Mouse (Mus musculus): ENCODE data around the gene Astn2. TPM values are rescaled to one million over a fixed set of nuclear protein-coding genes. Genes with fewer than 3 reads are reported as not detected.

Gene Astn2
- total RNA-seq, 2 experiments from 2014 or later: not detected

- ATAC-seq (replicated peaks; ENCODE audit: low FRiP score, poor library complexity, severe bottlenecking): no peak
Measured at GRCm38 (mm10) chr4:65896092-65897027, 508.1 kb downstream of the Astn2 start.

GRCm38 (mm10) chr4:65888332-65888993, 515.9 kb downstream of the Astn2 start:
- ATAC-seq (replicated peaks; ENCODE audit: low FRiP score, poor library complexity, severe bottlenecking): no peak

DNA sequence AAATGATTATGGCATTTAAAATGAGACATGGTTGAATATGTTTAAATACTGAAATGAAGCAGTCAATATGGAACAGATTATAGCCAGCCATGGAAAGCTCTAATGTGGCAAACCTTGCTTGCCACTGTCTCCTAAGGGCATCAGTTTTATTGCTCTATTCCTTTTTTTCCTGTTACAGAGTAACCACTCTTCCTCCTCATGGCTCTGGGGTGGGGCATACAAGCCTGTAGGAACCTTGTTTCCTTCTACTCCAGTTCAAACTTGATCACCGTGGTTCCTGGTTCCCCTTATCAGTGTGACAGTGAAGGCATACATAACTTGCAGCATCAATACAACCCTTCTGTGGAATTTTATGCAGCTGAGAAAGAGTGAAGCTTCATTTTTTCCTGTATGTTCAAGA, 517.5 kb downstream of the Astn2 start:
- ATAC-seq (replicated peaks; ENCODE audit: low FRiP score, poor library complexity, severe bottlenecking): no peak

DNA sequence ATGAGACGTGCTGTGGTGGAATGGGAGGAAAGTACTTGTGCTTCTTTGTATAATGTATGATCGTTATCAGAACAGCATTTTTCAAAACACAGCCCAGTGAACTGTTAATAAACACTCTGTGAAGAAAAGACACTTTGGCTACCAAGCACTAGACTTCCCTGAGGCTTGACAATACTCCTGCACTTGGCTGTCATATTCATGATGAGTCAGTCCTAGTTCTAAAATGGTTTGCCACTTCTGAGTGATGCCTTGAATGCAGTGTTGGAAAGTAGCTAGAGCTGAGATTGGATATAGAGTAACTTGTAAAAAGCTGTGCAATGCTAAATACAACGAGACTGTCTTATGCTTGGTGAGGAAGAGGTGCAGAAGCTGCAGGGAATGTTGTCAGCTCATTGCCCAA, 518.5 kb downstream of the Astn2 start:
- no peak for ATAC-seq (replicated peaks; ENCODE audit: low FRiP score, poor library complexity, severe bottlenecking)

DNA sequence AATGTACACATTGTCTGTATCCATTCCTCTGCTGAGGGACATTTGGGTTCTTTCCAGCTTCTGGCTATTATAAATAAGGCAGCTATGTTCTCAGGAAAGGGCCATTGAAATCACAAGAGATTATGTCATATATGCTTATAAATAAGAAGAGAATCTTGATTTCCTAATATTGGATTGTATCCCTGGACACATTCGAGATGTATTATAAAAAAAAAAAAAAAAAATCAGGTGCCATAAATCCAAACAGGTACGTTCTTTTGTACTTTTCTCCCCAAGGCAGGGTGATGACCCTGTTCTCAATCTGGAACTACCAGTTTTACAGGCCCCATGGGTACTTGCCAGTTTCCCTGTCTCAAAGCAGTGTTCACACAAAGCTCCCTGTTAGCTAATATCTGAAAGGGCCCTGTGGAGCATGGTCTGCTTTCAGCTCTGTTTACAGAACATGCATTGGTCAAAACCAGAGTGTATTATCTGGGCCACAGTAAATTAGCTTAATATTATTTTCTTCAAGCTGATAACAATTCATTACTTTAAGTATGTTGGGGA, 530.1 kb downstream of the Astn2 start:
- ATAC-seq (replicated peaks; ENCODE audit: low FRiP score, poor library complexity, severe bottlenecking): no peak

DNA sequence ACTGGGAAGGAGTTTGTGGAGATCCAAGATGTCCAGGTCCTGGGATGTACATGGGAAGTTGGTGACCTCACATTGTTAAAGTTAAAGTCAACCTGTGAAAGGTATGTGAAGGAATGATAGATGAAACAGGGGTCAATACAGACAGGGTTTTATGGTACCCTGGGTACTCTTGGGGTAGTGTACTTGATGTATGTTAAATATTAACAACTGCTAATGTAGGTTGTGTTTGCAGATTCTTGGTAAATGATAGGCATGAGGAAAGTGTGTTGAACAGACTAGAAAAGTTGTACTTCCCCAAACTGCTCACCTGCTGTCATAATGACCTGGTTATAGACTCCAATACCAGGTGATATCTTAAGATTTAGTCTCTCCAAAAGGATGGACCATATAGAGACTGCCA, 539.9 kb downstream of the Astn2 start:
- no peak for ATAC-seq (replicated peaks; ENCODE audit: low FRiP score, poor library complexity, severe bottlenecking)

DNA sequence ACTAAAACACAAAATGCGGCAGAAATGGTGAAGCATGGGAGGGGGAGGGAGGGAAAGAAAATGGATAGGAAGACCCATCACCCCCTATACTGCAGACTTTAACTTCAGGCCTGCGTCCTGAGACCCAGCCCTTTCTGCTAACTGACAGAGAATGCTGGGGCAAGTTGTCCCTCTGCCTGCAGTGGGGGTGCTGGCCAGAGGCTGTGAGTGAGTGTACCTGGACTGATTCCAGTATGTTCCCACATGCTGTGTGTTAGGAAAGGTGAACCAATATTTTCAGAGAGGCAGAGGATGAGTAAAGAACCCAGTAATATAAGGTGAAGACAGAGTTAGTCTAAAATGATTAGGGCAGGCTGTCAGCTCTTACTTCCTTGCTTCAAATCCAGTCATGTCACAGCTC, 561.2 kb downstream of the Astn2 start:
- ATAC-seq (replicated peaks; ENCODE audit: low FRiP score, poor library complexity, severe bottlenecking): no peak

DNA sequence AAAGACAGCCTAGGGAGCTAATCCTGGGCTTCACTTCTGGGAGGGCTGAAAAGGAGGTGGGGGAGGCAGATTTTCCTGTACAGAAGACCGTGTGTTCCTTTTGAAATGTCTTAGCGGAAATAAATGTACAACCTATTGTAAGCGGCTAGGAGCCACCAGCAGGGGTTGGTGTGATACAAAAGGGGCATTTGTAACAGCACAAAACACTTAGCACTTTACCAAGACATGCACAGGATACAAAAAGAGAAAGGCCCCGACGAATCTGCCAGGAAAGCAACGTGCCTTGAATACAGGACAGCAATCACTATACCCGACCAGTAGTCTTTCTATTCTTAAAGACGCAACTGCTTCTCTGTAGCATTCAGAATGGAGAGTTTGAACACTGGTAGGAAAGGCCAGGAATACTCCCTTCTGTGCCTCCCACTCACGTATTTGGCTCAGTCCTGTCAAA, 564.8 kb downstream of the Astn2 start:
- ATAC-seq (replicated peaks; ENCODE audit: low FRiP score, poor library complexity, severe bottlenecking): no peak

- no peak for ATAC-seq (replicated peaks; ENCODE audit: low FRiP score, poor library complexity, severe bottlenecking)
Measured at GRCm38 (mm10) chr4:65838781-65839180, 565.6 kb downstream of the Astn2 start.

GRCm38 (mm10) chr4:65832971-65833370, 571.4 kb downstream of the Astn2 start:
- no peak for ATAC-seq (replicated peaks; ENCODE audit: low FRiP score, poor library complexity, severe bottlenecking)

DNA sequence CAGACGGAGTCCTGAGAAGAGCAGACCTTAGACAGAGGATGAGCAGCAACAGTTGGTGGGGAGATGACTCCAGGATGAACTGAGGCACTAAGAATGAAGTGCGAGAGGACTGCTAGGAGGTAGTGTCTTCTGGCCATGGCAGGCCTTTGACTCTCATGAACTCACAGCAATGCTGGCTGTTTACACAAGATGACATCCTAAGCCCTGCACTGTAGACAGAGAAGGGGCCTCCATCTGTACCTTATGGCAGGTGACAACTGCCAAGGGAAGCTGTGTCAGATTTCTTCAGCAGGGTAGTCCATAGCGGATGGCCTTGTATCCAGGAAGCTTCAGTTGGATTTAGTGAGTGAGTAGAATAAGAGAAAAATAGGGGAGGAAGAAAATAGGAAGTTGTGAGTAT, 572.5 kb downstream of the Astn2 start:
- no peak for ATAC-seq (replicated peaks; ENCODE audit: low FRiP score, poor library complexity, severe bottlenecking)

- no peak for ATAC-seq (replicated peaks; ENCODE audit: low FRiP score, poor library complexity, severe bottlenecking)
Measured at GRCm38 (mm10) chr4:65830495-65830894, 573.9 kb downstream of the Astn2 start.

GRCm38 (mm10) chr4:65821070-65821469, 583.3 kb downstream of the Astn2 start:
- no peak for ATAC-seq (replicated peaks; ENCODE audit: low FRiP score, poor library complexity, severe bottlenecking)

- ATAC-seq (replicated peaks; ENCODE audit: low FRiP score, poor library complexity, severe bottlenecking): no peak
Measured at GRCm38 (mm10) chr4:65820236-65820635, 584.2 kb downstream of the Astn2 start.

- ATAC-seq (replicated peaks; ENCODE audit: low FRiP score, poor library complexity, severe bottlenecking): no peak
Measured at GRCm38 (mm10) chr4:65819835-65820234, 584.6 kb downstream of the Astn2 start.

GRCm38 (mm10) chr4:65814176-65814535, 590.3 kb downstream of the Astn2 start:
- ATAC-seq (replicated peaks; ENCODE audit: low FRiP score, poor library complexity, severe bottlenecking): no peak

DNA sequence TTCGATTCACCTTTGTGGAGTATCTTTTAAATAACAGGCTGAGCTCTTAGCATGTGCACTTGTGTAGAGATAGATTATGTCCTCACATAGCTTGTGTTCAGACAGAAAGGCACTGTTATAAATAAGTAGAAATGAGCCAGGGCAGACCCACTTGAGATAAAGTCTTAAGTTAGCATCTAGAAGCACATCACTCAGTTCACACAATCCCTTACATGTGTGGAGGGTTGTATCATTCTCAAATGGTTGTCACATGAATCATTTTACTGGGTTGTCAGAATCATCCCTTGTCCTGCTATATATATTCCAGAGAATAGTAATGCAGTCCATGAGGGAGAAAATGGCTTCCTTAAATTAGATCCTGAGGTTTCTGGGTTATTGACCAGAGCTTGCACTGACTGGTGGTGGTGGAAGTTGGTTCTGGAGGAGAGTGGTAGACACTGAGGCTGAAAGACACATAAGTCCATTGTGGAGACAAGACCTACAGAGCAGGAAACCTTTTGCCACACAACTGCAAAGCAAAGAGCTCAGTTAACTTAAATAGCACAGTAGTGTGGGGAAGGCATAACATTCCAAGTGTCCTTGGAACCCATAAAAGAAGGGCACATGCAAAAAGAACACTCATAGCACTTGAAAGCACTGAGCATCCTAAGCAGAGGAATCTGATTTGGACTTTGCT, 590.8 kb downstream of the Astn2 start:
- ATAC-seq (replicated peaks; ENCODE audit: low FRiP score, poor library complexity, severe bottlenecking): no peak

GRCm38 (mm10) chr4:65807341-65807740, 597.1 kb downstream of the Astn2 start:
- no peak for ATAC-seq (replicated peaks; ENCODE audit: low FRiP score, poor library complexity, severe bottlenecking)

- ATAC-seq (replicated peaks; ENCODE audit: low FRiP score, poor library complexity, severe bottlenecking): no peak
Measured at GRCm38 (mm10) chr4:65801204-65801603, 603.2 kb downstream of the Astn2 start.

GRCm38 (mm10) chr4:65791051-65791450, 613.4 kb downstream of the Astn2 start:
- ATAC-seq (replicated peaks; ENCODE audit: low FRiP score, poor library complexity, severe bottlenecking): no peak

Measured in erythroid progenitor cell, adult 5-6 weeks (primary cell).